Mouse (Mus musculus): ENCODE measurements around the gene Lypla2. TPM values are rescaled to one million over a fixed set of nuclear protein-coding genes. Genes with fewer than 3 reads are reported as not detected.

Lypla2 gene
- polyA plus RNA-seq, 1 experiment from 2014 or later, result 124 TPM

GRCm38 (mm10) chr4:135971805-135972555 lies 446 bp downstream of the Lypla2 start:
- H3K36me3 ChIP-seq, result peaks cover 68% of the 10 kb centered on the region
- H3K4me3 ChIP-seq, result peak overlapping the region; percentile 97
- no peaks in the 10 kb centered on the region for H3K27me3 ChIP-seq
- no peaks in the 10 kb centered on the region for H3K9me3 ChIP-seq
- H3K4me2 ChIP-seq (replicated peaks), result peak overlapping the region; percentile 89
- H3K9ac ChIP-seq, result peak overlapping the region; percentile 94
- H3K4me1 ChIP-seq, result peaks cover 10% of the 10 kb centered on the region
- WGBS, result under 1% methylated on average over 35 of the region's 35 CpGs
- ATAC-seq (ENCODE audit: insufficient number of reproducible peaks, insufficient read depth, low FRiP score, low TSS enrichment), result 0 out of 2 replicates have a peak, but pooled peaks have one; percentile 6
- peak overlapping the region; percentile 63 for H3K27ac ChIP-seq

- WGBS, result 85% methylated on average over 11 of the region's 11 CpGs
- Histone ChIP-seq H3K27me3 (no peaks in the 10 kb centered on the region), H3K4me2 (replicated peaks) (no peak overlapping the region), H3K4me1 (peaks cover 10% of the 10 kb centered on the region), H3K36me3 (peaks cover 67% of the 10 kb centered on the region), H3K9ac (no peak overlapping the region), H3K4me3 (no peak overlapping the region), H3K9me3 (no peaks in the 10 kb centered on the region), H3K27ac (no peak overlapping the region)
- ATAC-seq (ENCODE audit: insufficient number of reproducible peaks, insufficient read depth, low FRiP score, low TSS enrichment), result no peak
These were observed 1.8 kb downstream of the Lypla2 start for GRCm38 (mm10) chr4:135970585-135970984.

- H3K4me1 ChIP-seq, result peaks cover 20% of the 10 kb centered on the region
- H3K4me2 ChIP-seq (replicated peaks), result no peak overlapping the region
- no peak overlapping the region for H3K4me3 ChIP-seq
- WGBS, result 85% methylated on average over 13 of the region's 13 CpGs
- H3K9me3 ChIP-seq, result no peaks in the 10 kb centered on the region
- no peak overlapping the region for H3K9ac ChIP-seq
- H3K36me3 ChIP-seq, result peaks cover 53% of the 10 kb centered on the region
- no peak for ATAC-seq (ENCODE audit: insufficient number of reproducible peaks, insufficient read depth, low FRiP score, low TSS enrichment)
- no peaks in the 10 kb centered on the region for H3K27me3 ChIP-seq
- no peak overlapping the region for H3K27ac ChIP-seq
These were observed 3.2 kb downstream of the Lypla2 start for GRCm38 (mm10) chr4:135969070-135969750.

GRCm38 (mm10) chr4:135968271-135968869 lies 4.1 kb downstream of the Lypla2 start:
- ATAC-seq (ENCODE audit: insufficient number of reproducible peaks, insufficient read depth, low FRiP score, low TSS enrichment), result no peak
- H3K27ac ChIP-seq, result no peak overlapping the region
- H3K4me1 ChIP-seq, result peaks cover 22% of the 10 kb centered on the region
- H3K4me3 ChIP-seq, result no peak overlapping the region
- H3K9ac ChIP-seq, result no peak overlapping the region
- H3K27me3 ChIP-seq, result no peaks in the 10 kb centered on the region
- no peaks in the 10 kb centered on the region for H3K9me3 ChIP-seq
- H3K4me2 ChIP-seq (replicated peaks), result no peak overlapping the region
- peaks cover 50% of the 10 kb centered on the region for H3K36me3 ChIP-seq
- 60% methylated on average over 19 of the region's 19 CpGs for WGBS

- no peak for ATAC-seq (ENCODE audit: insufficient number of reproducible peaks, insufficient read depth, low FRiP score, low TSS enrichment)
- Histone ChIP-seq H3K9me3 (no peaks in the 10 kb centered on the region), H3K9ac (no peak overlapping the region), H3K4me2 (replicated peaks) (no peak overlapping the region), H3K4me3 (no peak overlapping the region), H3K27me3 (no peaks in the 10 kb centered on the region), H3K36me3 (peaks cover 50% of the 10 kb centered on the region), H3K27ac (no peak overlapping the region), H3K4me1 (peaks cover 22% of the 10 kb centered on the region)
- WGBS, result 86% methylated on average over 18 of the region's 18 CpGs
These were observed 5.2 kb downstream of the Lypla2 start for GRCm38 (mm10) chr4:135967086-135967760.

- H3K9ac ChIP-seq, result no peak overlapping the region
- no peak overlapping the region for H3K4me2 ChIP-seq (replicated peaks)
- no peaks in the 10 kb centered on the region for H3K9me3 ChIP-seq
- no peak for ATAC-seq (ENCODE audit: insufficient number of reproducible peaks, insufficient read depth, low FRiP score, low TSS enrichment)
- peaks cover 56% of the 10 kb centered on the region for H3K36me3 ChIP-seq
- H3K4me1 ChIP-seq, result peaks cover 16% of the 10 kb centered on the region
- H3K27ac ChIP-seq, result no peak overlapping the region
- H3K27me3 ChIP-seq, result no peaks in the 10 kb centered on the region
- WGBS, result 91% methylated on average over 16 of the region's 16 CpGs
- H3K4me3 ChIP-seq, result no peak overlapping the region
These were observed 6.1 kb downstream of the Lypla2 start for GRCm38 (mm10) chr4:135966283-135966682.

- 85% methylated on average over 9 of the region's 9 CpGs for WGBS
These were observed 7.3 kb downstream of the Lypla2 start for GRCm38 (mm10) chr4:135965113-135965512.

GRCm38 (mm10) chr4:135964426-135964825 lies 8.0 kb downstream of the Lypla2 start:
- H3K4me2 ChIP-seq (replicated peaks), result peak overlapping the region; percentile 77
- no peak overlapping the region for H3K27ac ChIP-seq
- no peaks in the 10 kb centered on the region for H3K27me3 ChIP-seq
- peak overlapping the region; percentile 57 for H3K4me3 ChIP-seq
- H3K9ac ChIP-seq, result peak overlapping the region; percentile 77
- H3K36me3 ChIP-seq, result peaks cover 54% of the 10 kb centered on the region
- H3K4me1 ChIP-seq, result peaks cover 12% of the 10 kb centered on the region
- 4% methylated on average over 12 of the region's 12 CpGs for WGBS
- no peak for ATAC-seq (ENCODE audit: insufficient number of reproducible peaks, insufficient read depth, low FRiP score, low TSS enrichment)
- no peaks in the 10 kb centered on the region for H3K9me3 ChIP-seq

More at GRCm38 (mm10) chr4:135965113-135965512, 7.3 kb downstream of the Lypla2 start:
- Histone ChIP-seq H3K4me1 (peaks cover 12% of the 10 kb centered on the region), H3K36me3 (peaks cover 55% of the 10 kb centered on the region), H3K4me2 (replicated peaks) (0 out of 2 replicates have a peak overlapping the region, but pooled peaks have one; percentile 77), H3K9me3 (no peaks in the 10 kb centered on the region), H3K27ac (no peak overlapping the region), H3K4me3 (0 out of 2 replicates have a peak overlapping the region, but pooled peaks have one; percentile 57), H3K27me3 (no peaks in the 10 kb centered on the region), H3K9ac (no peak overlapping the region)
- no peak for ATAC-seq (ENCODE audit: insufficient number of reproducible peaks, insufficient read depth, low FRiP score, low TSS enrichment)

- H3K27me3 ChIP-seq, result no peaks in the 10 kb centered on the region
- H3K9me3 ChIP-seq, result no peaks in the 10 kb centered on the region
- under 1% methylated on average over 56 of the region's 56 CpGs for whole genome bisulfite sequencing
- H3K4me3 ChIP-seq, result peak within 1 kb of the TSS; percentile 57
- H3K9ac ChIP-seq, result peak within 1 kb of the TSS; percentile 77
- H3K4me1 ChIP-seq, result peaks cover 12% of the 10 kb centered on the region
- ATAC-seq (ENCODE audit: insufficient number of reproducible peaks, insufficient read depth, low FRiP score, low TSS enrichment), result peak; percentile 91
- H3K27ac ChIP-seq, result peak within 1 kb of the TSS; percentile 88
- peak within 1 kb of the TSS; percentile 77 for H3K4me2 ChIP-seq (replicated peaks)
- H3K36me3 ChIP-seq, result peaks cover 52% of the 10 kb centered on the region
These were observed 8.8 kb downstream of the Lypla2 start, which contains the start of gene Gale for GRCm38 (mm10) chr4:135963457-135964193. TSS of gene Gale (plus strand) at chr4:135963727.

GRCm38 (mm10) chr4:135962946-135963345 lies 9.5 kb downstream of the Lypla2 start:
- H3K4me3 ChIP-seq, result peak overlapping the region; percentile 57
- H3K36me3 ChIP-seq, result peaks cover 51% of the 10 kb centered on the region
- ATAC-seq (ENCODE audit: insufficient number of reproducible peaks, insufficient read depth, low FRiP score, low TSS enrichment), result no peak
- peaks cover 12% of the 10 kb centered on the region for H3K4me1 ChIP-seq
- H3K27ac ChIP-seq, result peak overlapping the region; percentile 88
- no peaks in the 10 kb centered on the region for H3K9me3 ChIP-seq
- no peaks in the 10 kb centered on the region for H3K27me3 ChIP-seq
- peak overlapping the region; percentile 77 for H3K9ac ChIP-seq
- 5% methylated on average over 15 of the region's 15 CpGs for WGBS
- peak overlapping the region; percentile 77 for H3K4me2 ChIP-seq (replicated peaks)

- Histone ChIP-seq H3K4me1 (peaks cover 12% of the 10 kb centered on the region), H3K36me3 (peaks cover 50% of the 10 kb centered on the region), H3K27me3 (no peaks in the 10 kb centered on the region), H3K9ac (no peak overlapping the region), H3K9me3 (no peaks in the 10 kb centered on the region), H3K27ac (no peak overlapping the region), H3K4me2 (replicated peaks) (no peak overlapping the region), H3K4me3 (no peak overlapping the region)
- WGBS, result 88% methylated on average over 7 of the region's 7 CpGs
- no peak for ATAC-seq (ENCODE audit: insufficient number of reproducible peaks, insufficient read depth, low FRiP score, low TSS enrichment)
These were observed 10.2 kb downstream of the Lypla2 start for GRCm38 (mm10) chr4:135962198-135962597.
